Mouse (Mus musculus): ENCODE results near the gene Aif1. TPM values are rescaled to one million over a fixed set of nuclear protein-coding genes. Genes with fewer than 3 reads are reported as not detected.

Aif1 gene
- polyA plus RNA-seq, 1 experiment: 10.2 TPM

DNA sequence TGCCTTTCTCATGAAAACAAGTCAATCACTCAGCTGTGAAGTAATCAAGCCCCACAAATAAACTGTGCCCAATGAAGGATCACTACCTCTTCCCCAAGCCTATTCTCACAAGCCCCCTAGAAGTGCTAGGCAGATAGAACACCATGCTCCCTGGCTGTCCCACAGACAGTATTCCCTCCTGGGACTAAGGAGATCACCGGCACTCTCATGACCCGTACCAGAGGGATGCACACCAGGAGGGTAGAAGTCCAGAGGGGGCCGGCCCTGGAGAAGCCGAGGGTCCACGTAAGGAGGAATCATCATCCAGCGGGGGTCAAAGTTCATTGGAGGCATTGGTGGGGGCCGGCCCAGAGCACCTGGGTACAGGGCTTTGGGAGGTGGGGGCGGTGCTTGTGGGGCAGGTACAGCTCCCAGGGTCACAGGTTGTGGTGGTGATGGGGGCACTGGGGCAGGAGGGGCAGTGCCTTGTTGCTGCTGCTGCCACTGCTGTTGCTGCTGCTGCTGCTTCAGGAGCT lies 18.1 kb downstream of the Aif1 start:
- Histone ChIP-seq H3K4me1 (ENCODE audit: control insufficient read depth, insufficient read depth, insufficient read length) (peaks cover under 1% of the 10 kb centered on the region; the same call in 1 of the 2 replicates), H3K27ac (ENCODE audit: insufficient read depth, low read length) (no peak overlapping the region), H3K36me3 (ENCODE audit: control insufficient read depth, insufficient read depth, low read length) (peaks cover 91% of the 10 kb centered on the region), H3K4me3 (ENCODE audit: extremely low read depth, insufficient read depth, insufficient read length) (no peak overlapping the region), H3K27me3 (ENCODE audit: control insufficient read depth, insufficient read depth, low read length) (no peaks in the 10 kb centered on the region)
- WGBS: 93% methylated on average over 8 of the region's 8 CpGs
- no peak for TF ChIP-seq POLR2A (IDR thresholded peaks at IDR 0.05; ENCODE audit: low read depth, low read length)
- no peak for TF ChIP-seq CTCF (IDR thresholded peaks at IDR 0.05; ENCODE audit: extremely low read depth, insufficient read depth, insufficient read length, insufficient replicate concordance)
- no peak for DNase-seq (ENCODE audit: low read depth in 1 of 2, low spot score in 2 of 2)

DNA sequence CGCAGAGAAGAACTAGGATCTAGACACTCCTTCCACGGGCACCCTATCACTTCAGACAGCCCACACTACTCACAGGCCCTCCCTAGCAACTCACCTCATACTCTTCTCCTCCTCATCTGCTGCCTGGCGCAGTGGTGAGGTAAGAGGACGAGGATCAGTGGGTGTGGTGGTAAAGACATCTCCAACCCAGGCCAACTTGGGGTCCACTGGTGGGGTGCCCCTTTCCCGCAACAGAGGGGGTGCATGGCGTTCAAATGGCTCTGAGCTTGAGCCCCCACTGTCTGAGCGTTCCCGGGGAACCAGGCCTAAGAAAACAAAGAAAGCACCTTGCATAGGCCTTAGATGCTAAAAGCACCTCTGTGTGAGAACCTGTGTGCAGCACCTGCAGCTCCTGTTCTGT lies 18.6 kb downstream of the Aif1 start:
- Histone ChIP-seq H3K27me3 (ENCODE audit: control insufficient read depth, insufficient read depth, low read length) (no peaks in the 10 kb centered on the region), H3K27ac (ENCODE audit: insufficient read depth, low read length) (no peak overlapping the region), H3K36me3 (ENCODE audit: control insufficient read depth, insufficient read depth, low read length) (peaks cover 96% of the 10 kb centered on the region), H3K4me3 (ENCODE audit: extremely low read depth, insufficient read depth, insufficient read length) (no peak overlapping the region), H3K4me1 (ENCODE audit: control insufficient read depth, insufficient read depth, insufficient read length) (no peaks in the 10 kb centered on the region)
- DNase-seq (ENCODE audit: low read depth in 1 of 2, low spot score in 2 of 2): no peak
- 88% methylated on average over 8 of the region's 8 CpGs for WGBS
- no peak for TF ChIP-seq POLR2A (IDR thresholded peaks at IDR 0.05; ENCODE audit: low read depth, low read length)
- no peak for TF ChIP-seq CTCF (IDR thresholded peaks at IDR 0.05; ENCODE audit: extremely low read depth, insufficient read depth, insufficient read length, insufficient replicate concordance)

DNA sequence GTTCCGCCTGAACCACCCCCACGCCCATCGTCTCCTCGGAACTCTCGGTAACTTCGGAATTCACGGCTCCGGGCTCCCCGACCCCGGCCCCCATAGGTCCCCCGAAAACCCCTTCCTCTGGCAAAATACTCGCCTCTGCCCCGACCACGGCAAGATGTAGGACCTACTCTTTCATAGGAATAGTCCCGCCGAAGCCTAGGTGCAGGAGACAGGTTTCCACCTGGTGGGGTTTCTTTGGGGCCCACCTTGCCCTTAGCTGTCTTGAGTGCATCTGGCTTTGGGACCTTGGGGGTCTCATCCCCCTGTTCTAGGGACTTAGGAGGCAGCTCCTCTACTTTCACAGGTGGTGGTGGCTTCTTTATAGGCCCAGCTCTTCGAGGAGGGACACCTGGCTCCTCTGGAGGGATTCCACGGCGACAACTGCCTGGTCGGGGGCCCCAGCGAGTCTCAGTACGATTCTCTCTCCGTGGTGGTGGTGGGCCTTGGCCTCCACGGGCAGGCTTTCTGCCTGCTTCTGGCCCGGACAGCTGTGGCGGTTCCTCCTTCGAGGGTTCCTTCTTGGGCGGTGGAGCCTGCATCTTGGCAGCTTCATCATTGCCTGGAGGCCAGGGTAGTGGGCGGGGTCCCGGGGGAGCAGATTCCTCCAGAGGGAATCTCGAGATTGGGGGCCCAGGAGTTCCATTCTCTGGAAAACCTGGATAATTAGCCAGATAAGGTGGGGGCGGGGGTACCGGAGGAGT lies 19.2 kb downstream of the Aif1 start:
- no peaks in the 10 kb centered on the region for H3K27me3 ChIP-seq (ENCODE audit: control insufficient read depth, insufficient read depth, low read length)
- no peaks in the 10 kb centered on the region for H3K4me1 ChIP-seq (ENCODE audit: control insufficient read depth, insufficient read depth, insufficient read length)
- no peak overlapping the region for H3K27ac ChIP-seq (ENCODE audit: insufficient read depth, low read length)
- H3K4me3 ChIP-seq (ENCODE audit: extremely low read depth, insufficient read depth, insufficient read length): no peak overlapping the region
- no peak for TF ChIP-seq POLR2A (IDR thresholded peaks at IDR 0.05; ENCODE audit: low read depth, low read length)
- TF ChIP-seq CTCF (IDR thresholded peaks at IDR 0.05; ENCODE audit: extremely low read depth, insufficient read depth, insufficient read length, insufficient replicate concordance): no peak
- peaks cover 97% of the 10 kb centered on the region for H3K36me3 ChIP-seq (ENCODE audit: control insufficient read depth, insufficient read depth, low read length)
- 95% methylated on average over 33 of the region's 33 CpGs for WGBS
- DNase-seq (ENCODE audit: low read depth in 1 of 2, low spot score in 2 of 2): no peak

DNA sequence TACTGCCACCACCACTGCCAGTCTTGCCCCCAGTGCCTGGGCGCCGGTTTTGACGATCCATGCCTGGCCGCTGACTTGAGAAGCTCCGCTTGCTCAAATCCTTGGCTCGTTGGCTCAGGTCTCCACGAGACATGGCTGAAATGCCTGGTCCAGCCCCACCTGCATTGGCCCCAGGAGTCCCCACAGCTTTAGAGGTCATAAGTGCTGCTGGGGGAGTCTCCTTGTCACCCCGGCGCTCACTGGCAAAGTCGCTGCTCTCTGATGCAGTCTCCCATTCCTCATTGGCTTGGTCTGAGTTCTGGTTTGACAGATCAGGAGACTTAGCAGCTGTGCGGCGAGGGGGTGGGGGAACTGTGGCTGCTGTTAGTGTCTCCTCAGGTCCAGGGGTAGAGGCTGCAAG lies 20.4 kb downstream of the Aif1 start:
- H3K27ac ChIP-seq (ENCODE audit: insufficient read depth, low read length): no peak overlapping the region
- H3K4me1 ChIP-seq (ENCODE audit: control insufficient read depth, insufficient read depth, insufficient read length): no peaks in the 10 kb centered on the region
- H3K27me3 ChIP-seq (ENCODE audit: control insufficient read depth, insufficient read depth, low read length): no peaks in the 10 kb centered on the region
- no peak for TF ChIP-seq CTCF (IDR thresholded peaks at IDR 0.05; ENCODE audit: extremely low read depth, insufficient read depth, insufficient read length, insufficient replicate concordance)
- no peak for TF ChIP-seq POLR2A (IDR thresholded peaks at IDR 0.05; ENCODE audit: low read depth, low read length)
- no peak overlapping the region for H3K4me3 ChIP-seq (ENCODE audit: extremely low read depth, insufficient read depth, insufficient read length)
- WGBS: 93% methylated on average over 12 of the region's 12 CpGs
- H3K36me3 ChIP-seq (ENCODE audit: control insufficient read depth, insufficient read depth, low read length): peaks cover 94% of the 10 kb centered on the region
- no peak for DNase-seq (ENCODE audit: low read depth in 1 of 2, low spot score in 2 of 2)

DNA sequence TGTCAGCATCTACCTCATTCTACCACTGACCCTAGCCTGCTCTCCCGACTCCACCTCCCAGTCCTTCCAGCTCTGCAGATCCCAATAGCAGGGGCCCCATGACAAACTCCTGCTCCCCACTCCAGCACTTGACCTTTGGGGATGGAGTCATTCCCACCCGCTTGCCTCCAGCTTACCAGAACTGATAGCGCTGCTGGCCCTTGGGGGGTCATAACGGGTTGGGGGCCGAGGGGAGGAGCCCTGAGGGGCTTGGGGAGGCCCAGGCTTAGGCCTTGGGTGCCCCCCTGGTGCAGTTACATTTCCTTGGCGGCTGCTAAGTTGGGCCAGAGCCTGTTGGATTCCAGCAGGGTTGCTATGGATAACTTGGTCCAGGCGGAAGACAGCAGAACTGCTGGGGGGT lies 21.3 kb downstream of the Aif1 start:
- no peak overlapping the region for H3K27ac ChIP-seq (ENCODE audit: insufficient read depth, low read length)
- peaks cover 94% of the 10 kb centered on the region for H3K36me3 ChIP-seq (ENCODE audit: control insufficient read depth, insufficient read depth, low read length)
- no peaks in the 10 kb centered on the region for H3K4me1 ChIP-seq (ENCODE audit: control insufficient read depth, insufficient read depth, insufficient read length)
- TF ChIP-seq POLR2A (IDR thresholded peaks at IDR 0.05; ENCODE audit: low read depth, low read length) (no peak), CTCF (IDR thresholded peaks at IDR 0.05; ENCODE audit: extremely low read depth, insufficient read depth, insufficient read length, insufficient replicate concordance) (no peak)
- H3K27me3 ChIP-seq (ENCODE audit: control insufficient read depth, insufficient read depth, low read length): no peaks in the 10 kb centered on the region
- 96% methylated on average over 7 of the region's 7 CpGs for WGBS
- H3K4me3 ChIP-seq (ENCODE audit: extremely low read depth, insufficient read depth, insufficient read length): no peak overlapping the region
- DNase-seq (ENCODE audit: low read depth in 1 of 2, low spot score in 2 of 2): no peak

DNA sequence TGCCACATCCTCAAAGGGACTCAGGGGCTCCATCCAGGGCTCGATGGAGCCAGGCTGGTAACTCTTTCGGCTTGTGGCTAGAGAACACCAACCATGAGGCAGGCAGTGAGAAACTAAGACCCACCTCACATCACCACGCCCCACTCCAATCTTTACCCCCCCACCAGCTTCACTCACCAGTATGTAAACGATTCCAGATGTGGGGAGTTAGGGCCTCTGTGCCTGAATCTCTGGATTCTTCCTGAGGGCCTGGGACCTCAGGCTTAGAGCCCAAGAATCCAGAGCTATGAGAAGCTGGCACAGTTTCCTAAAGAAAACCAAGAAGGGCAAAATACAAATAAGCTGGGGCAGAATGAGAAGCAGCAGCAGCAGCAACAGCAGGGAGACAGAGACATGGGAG lies 21.9 kb downstream of the Aif1 start:
- no peak for DNase-seq (ENCODE audit: low read depth in 1 of 2, low spot score in 2 of 2)
- no peak overlapping the region for H3K27ac ChIP-seq (ENCODE audit: insufficient read depth, low read length)
- H3K4me1 ChIP-seq (ENCODE audit: control insufficient read depth, insufficient read depth, insufficient read length): no peaks in the 10 kb centered on the region
- H3K4me3 ChIP-seq (ENCODE audit: extremely low read depth, insufficient read depth, insufficient read length): no peak overlapping the region
- WGBS: 94% methylated on average over 4 of the region's 4 CpGs
- TF ChIP-seq CTCF (IDR thresholded peaks at IDR 0.05; ENCODE audit: extremely low read depth, insufficient read depth, insufficient read length, insufficient replicate concordance) (no peak), POLR2A (IDR thresholded peaks at IDR 0.05; ENCODE audit: low read depth, low read length) (no peak)
- H3K27me3 ChIP-seq (ENCODE audit: control insufficient read depth, insufficient read depth, low read length): no peaks in the 10 kb centered on the region
- peaks cover 93% of the 10 kb centered on the region for H3K36me3 ChIP-seq (ENCODE audit: control insufficient read depth, insufficient read depth, low read length)

DNA sequence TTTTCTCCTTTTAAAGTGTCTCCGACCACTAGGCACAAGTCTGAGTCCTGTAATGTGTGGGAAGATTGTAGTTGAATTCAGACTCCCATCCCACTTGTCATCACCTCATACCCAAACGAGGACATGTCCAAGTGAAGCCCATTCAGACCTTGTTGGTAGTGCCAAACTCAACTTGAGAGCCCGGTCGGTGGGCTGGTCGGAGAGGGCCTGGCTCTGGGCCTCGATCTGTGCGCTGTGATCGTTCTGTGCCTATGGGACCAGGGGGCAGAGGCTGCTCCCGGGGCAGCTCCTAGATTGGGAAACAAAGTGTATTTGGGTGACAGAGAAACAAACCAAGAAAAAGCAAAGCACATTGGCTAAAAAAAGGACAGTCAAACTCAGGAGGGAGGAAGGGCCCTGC lies 22.8 kb downstream of the Aif1 start:
- H3K4me1 ChIP-seq (ENCODE audit: control insufficient read depth, insufficient read depth, insufficient read length): no peaks in the 10 kb centered on the region

More for the DNA sequence above, 22.8 kb downstream of the Aif1 start:
- Histone ChIP-seq H3K36me3 (ENCODE audit: control insufficient read depth, insufficient read depth, low read length) (peaks cover 86% of the 10 kb centered on the region), H3K4me3 (ENCODE audit: extremely low read depth, insufficient read depth, insufficient read length) (no peak overlapping the region), H3K27ac (ENCODE audit: insufficient read depth, low read length) (no peak overlapping the region), H3K27me3 (ENCODE audit: control insufficient read depth, insufficient read depth, low read length) (no peaks in the 10 kb centered on the region)
- TF ChIP-seq CTCF (IDR thresholded peaks at IDR 0.05; ENCODE audit: extremely low read depth, insufficient read depth, insufficient read length, insufficient replicate concordance) (no peak), POLR2A (IDR thresholded peaks at IDR 0.05; ENCODE audit: low read depth, low read length) (no peak)
- DNase-seq (ENCODE audit: low read depth in 1 of 2, low spot score in 2 of 2): no peak
- WGBS: 91% methylated on average over 9 of the region's 9 CpGs
